Mouse (Mus musculus): ENCODE data around the gene Atf7.

DNA sequence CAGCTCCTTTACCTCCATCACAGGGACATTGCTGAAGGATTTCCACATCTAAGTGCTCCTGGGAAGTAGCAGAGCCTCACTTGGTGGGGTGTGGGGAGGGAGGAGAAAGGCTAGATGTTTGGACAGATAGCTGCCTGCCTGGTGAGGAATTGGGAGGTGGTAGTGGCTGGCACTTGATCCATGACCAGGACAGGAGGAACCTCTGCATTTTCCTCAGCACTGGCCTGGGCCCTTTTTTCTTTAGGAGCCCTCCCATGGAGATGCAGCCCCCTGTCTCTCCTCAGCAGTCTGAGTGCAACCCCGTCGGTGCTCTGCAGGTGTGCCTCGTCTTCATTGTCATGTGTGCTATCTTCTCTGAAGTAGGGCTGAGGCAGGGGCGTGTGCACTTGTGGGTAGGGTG, 103.8 kb downstream of the Atf7 start:
- TF ChIP-seq CTCF (IDR thresholded peaks at IDR 0.05; ENCODE audit: extremely low read depth, insufficient read depth, low read length) (no peak), POLR2A (IDR thresholded peaks at IDR 0.05; ENCODE audit: extremely low read depth, insufficient read depth, low read length) (no peak)

Measured in cortical plate, adult 2 months (tissue).